Mouse (Mus musculus): ENCODE data around the gene Chrm4. TPM values are rescaled to one million over a fixed set of nuclear protein-coding genes. Genes with fewer than 3 reads are reported as not detected.

Gene Chrm4
- polyA plus RNA-seq (2012; ENCODE audit: insufficient read depth, low replicate concordance) = 0.92 and 2.8 TPM in 2 replicates

DNA sequence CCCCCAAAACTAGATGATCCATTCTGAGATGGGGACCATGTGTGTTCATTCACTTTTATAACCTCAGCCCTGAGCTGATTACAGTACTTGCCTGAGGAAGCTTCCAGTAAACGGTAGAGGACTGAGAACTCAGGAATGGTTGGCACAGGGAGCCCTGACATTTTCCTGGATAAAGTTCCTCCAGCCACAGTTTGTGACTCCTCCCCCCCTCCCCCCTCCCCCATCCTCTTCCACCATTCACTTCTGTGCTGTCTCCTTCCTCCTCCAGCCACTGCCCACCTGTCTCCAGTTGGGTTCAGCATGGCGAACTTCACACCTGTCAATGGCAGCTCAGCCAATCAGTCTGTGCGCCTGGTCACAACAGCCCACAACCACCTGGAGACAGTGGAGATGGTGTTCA is at the start of gene Chrm4:
Chrm4 (plus strand) TSS at position 301 of the 400 bp plus-strand sequence.
- H3K9me3 ChIP-seq = no peaks in the 10 kb centered on the region
- TF ChIP-seq FLI1 (IDR thresholded peaks at IDR 0.05; ENCODE audit: low read length) (no peak), GATA1 (IDR thresholded peaks at IDR 0.05; ENCODE audit: borderline replicate concordance, low read length) (no peak)
- H3K4me3 ChIP-seq (replicated peaks) = peak within 1 kb of the TSS; percentile 84
- peaks cover 43% of the 10 kb centered on the region for H3K27me3 ChIP-seq (replicated peaks)
- H3K36me3 ChIP-seq (replicated peaks; ENCODE audit: low read length) = peaks cover 38% of the 10 kb centered on the region
- H3K4me1 ChIP-seq = peaks cover 85% of the 10 kb centered on the region

DNA sequence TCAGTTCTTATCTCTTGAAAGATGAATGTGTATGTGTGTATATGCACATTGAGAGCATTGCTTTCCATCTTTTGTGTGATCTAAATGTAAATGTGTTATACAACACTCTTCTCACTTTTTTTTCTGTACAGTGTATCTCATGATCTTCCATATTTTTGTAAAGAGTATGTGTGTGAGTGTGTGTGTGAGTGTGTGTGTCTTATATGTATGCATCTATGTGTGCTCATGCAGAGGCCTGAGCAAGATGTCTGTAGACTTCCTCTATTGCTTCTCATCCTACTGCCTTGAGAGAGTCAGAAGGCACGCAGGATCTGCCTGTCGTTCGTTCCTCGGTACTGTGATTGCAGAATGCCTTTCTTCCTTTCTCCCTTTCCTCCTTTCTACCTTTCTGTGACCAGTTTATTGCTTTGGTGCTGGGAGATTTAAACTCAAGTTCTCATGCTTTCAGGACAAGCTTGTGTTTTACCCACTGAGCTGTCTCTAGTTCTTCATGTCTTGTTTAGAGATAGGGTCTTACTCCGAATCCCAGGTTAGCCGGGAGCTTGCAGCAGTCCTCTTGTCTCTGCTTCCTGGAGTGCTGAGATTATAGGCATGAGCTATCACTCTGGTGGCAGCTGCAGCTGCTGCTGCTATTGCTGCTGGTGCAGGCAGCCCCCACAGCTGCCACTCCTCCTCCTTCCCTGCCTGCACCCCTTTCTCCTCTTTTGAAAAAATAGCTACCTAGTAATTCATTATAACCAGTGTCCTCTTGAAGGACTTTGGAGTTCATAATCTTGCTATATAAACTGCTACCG is 48.5 kb upstream of the Chrm4 start:
- peaks cover 34% of the 10 kb centered on the region for H3K36me3 ChIP-seq (replicated peaks; ENCODE audit: low read length)
- TF ChIP-seq GATA1 (IDR thresholded peaks at IDR 0.05; ENCODE audit: borderline replicate concordance, low read length) (no peak), FLI1 (IDR thresholded peaks at IDR 0.05; ENCODE audit: low read length) (no peak)

DNA sequence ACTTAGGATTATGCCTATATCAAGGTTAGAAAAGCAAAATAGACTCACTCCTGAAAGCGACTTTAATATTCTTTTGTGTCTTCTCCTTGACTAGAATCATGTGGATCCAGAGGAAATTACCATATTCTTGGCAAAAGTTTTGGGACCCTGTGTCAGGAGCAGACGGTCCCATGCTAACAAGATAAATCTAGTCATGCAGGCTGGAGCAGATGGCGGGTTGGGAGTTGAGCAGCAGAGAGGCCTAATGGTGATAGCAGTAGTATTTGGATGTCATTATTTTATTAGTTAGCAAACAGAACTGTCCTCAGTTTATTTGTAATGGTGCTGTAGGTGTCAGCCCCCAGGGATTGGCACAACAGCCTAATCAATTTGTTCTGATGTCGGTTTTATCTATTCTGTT is 43.1 kb upstream of the Chrm4 start:
- Histone ChIP-seq H3K27me3 (replicated peaks) (no peaks in the 10 kb centered on the region), H3K4me1 (peaks cover 29% of the 10 kb centered on the region), H3K9me3 (no peaks in the 10 kb centered on the region), H3K36me3 (replicated peaks; ENCODE audit: low read length) (peaks cover 59% of the 10 kb centered on the region), H3K4me3 (replicated peaks) (no peak overlapping the region)
- TF ChIP-seq GATA1 (IDR thresholded peaks at IDR 0.05; ENCODE audit: borderline replicate concordance, low read length) (no peak), FLI1 (IDR thresholded peaks at IDR 0.05; ENCODE audit: low read length) (no peak)

More for the DNA sequence above, 48.5 kb upstream of the Chrm4 start:
- Histone ChIP-seq H3K4me1 (peaks cover 64% of the 10 kb centered on the region), H3K4me3 (replicated peaks) (no peak overlapping the region), H3K9me3 (no peaks in the 10 kb centered on the region), H3K27me3 (replicated peaks) (no peaks in the 10 kb centered on the region)

GRCm38 (mm10) chr2:91884616-91885015 is 42.4 kb upstream of the Chrm4 start:
- Histone ChIP-seq H3K4me1 (peaks cover 24% of the 10 kb centered on the region), H3K9me3 (no peaks in the 10 kb centered on the region), H3K36me3 (replicated peaks; ENCODE audit: low read length) (peaks cover 60% of the 10 kb centered on the region), H3K4me3 (replicated peaks) (no peak overlapping the region), H3K27me3 (replicated peaks) (no peaks in the 10 kb centered on the region)
- TF ChIP-seq FLI1 (IDR thresholded peaks at IDR 0.05; ENCODE audit: low read length) (no peak), GATA1 (IDR thresholded peaks at IDR 0.05; ENCODE audit: borderline replicate concordance, low read length) (no peak)

GRCm38 (mm10) chr2:91894716-91895115 is 32.3 kb upstream of the Chrm4 start:
- Histone ChIP-seq H3K27me3 (replicated peaks) (no peaks in the 10 kb centered on the region), H3K36me3 (replicated peaks; ENCODE audit: low read length) (peaks cover 90% of the 10 kb centered on the region), H3K4me1 (peaks cover 8% of the 10 kb centered on the region), H3K9me3 (no peaks in the 10 kb centered on the region), H3K4me3 (replicated peaks) (no peak overlapping the region)
- TF ChIP-seq GATA1 (IDR thresholded peaks at IDR 0.05; ENCODE audit: borderline replicate concordance, low read length) (no peak), FLI1 (IDR thresholded peaks at IDR 0.05; ENCODE audit: low read length) (no peak)

DNA sequence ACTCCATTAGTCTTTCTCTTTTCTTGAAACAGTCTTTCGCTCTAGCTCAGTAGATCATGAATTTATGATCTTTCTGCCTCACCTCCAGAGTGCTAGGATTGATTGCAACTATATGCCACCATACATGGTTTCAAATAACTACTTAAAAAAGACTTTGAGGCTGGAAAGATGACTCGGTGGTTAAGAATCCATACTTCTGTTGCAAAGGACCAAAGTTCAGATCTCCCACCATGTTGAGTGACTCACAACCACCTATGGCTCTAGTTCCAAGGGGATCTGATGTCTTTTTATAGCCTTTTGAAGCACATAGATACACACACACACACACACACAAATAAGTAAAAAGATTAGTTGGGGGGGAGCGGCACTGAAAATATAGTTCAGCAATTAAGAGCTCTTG is 31.6 kb upstream of the Chrm4 start:
- no peaks in the 10 kb centered on the region for H3K27me3 ChIP-seq (replicated peaks)
- H3K9me3 ChIP-seq = no peaks in the 10 kb centered on the region
- peaks cover 90% of the 10 kb centered on the region for H3K36me3 ChIP-seq (replicated peaks; ENCODE audit: low read length)
- TF ChIP-seq FLI1 (IDR thresholded peaks at IDR 0.05; ENCODE audit: low read length) (no peak), GATA1 (IDR thresholded peaks at IDR 0.05; ENCODE audit: borderline replicate concordance, low read length) (no peak)
- H3K4me3 ChIP-seq (replicated peaks) = no peak overlapping the region
- H3K4me1 ChIP-seq = peaks cover 8% of the 10 kb centered on the region

GRCm38 (mm10) chr2:91897968-91898367 is 29.1 kb upstream of the Chrm4 start:
- no peak for TF ChIP-seq GATA1 (IDR thresholded peaks at IDR 0.05; ENCODE audit: borderline replicate concordance, low read length)
- no peak for TF ChIP-seq FLI1 (IDR thresholded peaks at IDR 0.05; ENCODE audit: low read length)
- Histone ChIP-seq H3K36me3 (replicated peaks; ENCODE audit: low read length) (peaks cover 90% of the 10 kb centered on the region), H3K27me3 (replicated peaks) (no peaks in the 10 kb centered on the region), H3K4me3 (replicated peaks) (no peak overlapping the region), H3K9me3 (no peaks in the 10 kb centered on the region), H3K4me1 (peaks cover 8% of the 10 kb centered on the region)

DNA sequence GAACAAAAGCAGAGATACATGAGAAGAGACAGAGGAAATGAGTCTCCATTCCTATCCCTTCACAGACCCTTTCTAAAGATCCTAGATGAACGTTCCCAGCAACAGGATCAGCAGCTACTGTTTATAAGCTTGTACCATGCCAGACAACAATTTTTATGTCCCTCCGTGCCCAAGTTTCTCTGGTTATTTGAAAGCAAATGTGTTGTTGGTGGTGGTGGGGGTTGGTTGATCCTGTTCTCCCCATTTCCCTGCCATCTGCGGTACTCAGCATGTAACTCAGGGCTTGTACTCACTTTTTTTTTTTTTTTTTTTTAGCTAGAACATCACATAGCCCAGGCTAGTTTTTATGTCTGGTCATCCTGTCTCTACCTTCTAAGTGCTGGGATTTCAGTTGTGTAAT is 27.9 kb upstream of the Chrm4 start:
- Histone ChIP-seq H3K4me1 (peaks cover 8% of the 10 kb centered on the region), H3K27me3 (replicated peaks) (no peaks in the 10 kb centered on the region), H3K4me3 (replicated peaks) (no peak overlapping the region), H3K9me3 (no peaks in the 10 kb centered on the region), H3K36me3 (replicated peaks; ENCODE audit: low read length) (peaks cover 92% of the 10 kb centered on the region)
- TF ChIP-seq FLI1 (IDR thresholded peaks at IDR 0.05; ENCODE audit: low read length) (no peak), GATA1 (IDR thresholded peaks at IDR 0.05; ENCODE audit: borderline replicate concordance, low read length) (no peak)

GRCm38 (mm10) chr2:91900431-91900830 is 26.6 kb upstream of the Chrm4 start:
- no peaks in the 10 kb centered on the region for H3K9me3 ChIP-seq
- H3K4me3 ChIP-seq (replicated peaks) = no peak overlapping the region
- TF ChIP-seq GATA1 (IDR thresholded peaks at IDR 0.05; ENCODE audit: borderline replicate concordance, low read length) (no peak), FLI1 (IDR thresholded peaks at IDR 0.05; ENCODE audit: low read length) (no peak)
- H3K4me1 ChIP-seq = no peaks in the 10 kb centered on the region
- H3K27me3 ChIP-seq (replicated peaks) = no peaks in the 10 kb centered on the region
- peaks cover 93% of the 10 kb centered on the region for H3K36me3 ChIP-seq (replicated peaks; ENCODE audit: low read length)

DNA sequence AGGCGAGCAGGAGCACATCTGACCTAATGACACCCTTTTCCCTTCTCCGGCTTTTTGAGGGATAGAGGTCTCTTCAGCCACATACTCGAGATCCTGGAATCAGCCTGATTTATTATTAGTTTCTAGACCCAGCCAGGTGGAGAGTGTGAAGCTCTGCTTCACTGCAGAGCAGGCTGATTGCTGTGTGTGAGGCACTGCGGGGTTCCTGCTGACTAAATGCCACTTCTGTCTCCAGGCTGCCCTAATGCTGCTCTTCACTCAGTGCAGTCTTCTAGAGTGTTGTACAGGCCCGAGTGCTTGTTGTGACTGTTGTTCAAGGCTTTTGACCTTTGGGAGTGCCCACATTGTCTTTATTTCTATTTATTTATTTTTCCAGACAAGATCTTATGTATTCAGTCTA is 24.7 kb upstream of the Chrm4 start:
- Histone ChIP-seq H3K9me3 (no peaks in the 10 kb centered on the region), H3K36me3 (replicated peaks; ENCODE audit: low read length) (peaks cover 94% of the 10 kb centered on the region), H3K27me3 (replicated peaks) (no peaks in the 10 kb centered on the region), H3K4me1 (0 out of 2 replicates have a peak, but pooled peaks cover 3% of the 10 kb centered on the region), H3K4me3 (replicated peaks) (no peak overlapping the region)
- TF ChIP-seq FLI1 (IDR thresholded peaks at IDR 0.05; ENCODE audit: low read length) (no peak), GATA1 (IDR thresholded peaks at IDR 0.05; ENCODE audit: borderline replicate concordance, low read length) (no peak)
